Mouse (Mus musculus) embryonic fibroblast, embryonic 13.5 days (primary cell): Measurements from ENCODE around the gene Ptprz1.

ENCODE experiments used
- CTCF ChIP-seq: IDR thresholded peaks from 2 replicates; pipeline ENCODE4 v1.5.1; 2011; ENCODE audit warnings: mild to moderate bottlenecking, control low read depth, low read length, moderate library complexity, borderline replicate concordance; ENCODE audit not compliant: insufficient read depth
- POLR2A ChIP-seq: IDR thresholded peaks from 2 replicates; pipeline ENCODE4 v1.6.1; 2011; ENCODE audit warnings: low read depth, mild to moderate bottlenecking, control low read depth, low read length, moderate library complexity

- TF ChIP-seq POLR2A (no peak), CTCF (no peak)
Measured at GRCm38 (mm10) chr6:22889333-22889732, 14.0 kb downstream of the Ptprz1 start.
